Mouse (Mus musculus): Measurements from ENCODE around the gene Dock1.

The Dock1 gene

DNA sequence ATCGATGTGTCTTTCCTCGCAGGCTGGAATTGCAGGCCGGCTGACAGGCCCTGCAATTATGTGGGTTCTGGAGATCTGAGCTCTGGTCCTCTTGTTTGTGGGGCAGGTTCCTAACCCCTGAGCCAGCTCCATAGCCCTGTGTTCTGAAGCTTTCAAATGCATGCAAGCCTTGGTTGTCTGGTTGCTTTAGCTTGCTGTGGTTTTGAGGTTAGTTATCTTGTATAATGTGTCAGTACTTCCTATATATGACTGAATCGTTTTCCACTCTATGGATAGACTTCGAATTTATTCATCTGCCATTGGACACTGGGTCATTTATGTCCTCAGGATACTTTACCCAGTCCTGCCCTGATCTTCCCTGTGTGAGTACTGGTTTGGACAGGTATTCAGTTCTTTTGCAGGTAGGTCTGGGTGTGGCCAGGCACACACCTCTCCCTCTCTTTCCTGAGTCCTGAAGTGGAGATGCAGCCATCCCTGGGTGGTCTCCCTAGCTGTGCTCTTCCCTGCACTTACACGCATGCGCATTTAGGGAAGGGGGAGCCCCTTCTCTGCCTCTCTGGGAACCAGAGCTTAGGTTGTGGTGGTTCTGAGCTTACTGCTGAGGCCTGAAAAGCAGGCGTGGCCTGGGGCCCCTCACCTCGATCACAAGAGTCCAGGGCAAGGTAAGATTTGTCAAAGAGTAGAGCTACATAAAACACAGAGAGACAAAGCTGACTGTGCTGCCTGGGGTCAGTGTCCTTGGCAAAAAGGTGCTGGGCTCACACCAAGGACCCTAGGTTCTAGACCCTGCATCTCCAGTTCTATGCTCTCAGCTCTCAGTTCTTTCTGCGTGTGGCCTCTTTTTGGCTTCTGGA lies 25.9 kb downstream of the Dock1 start:
- no peak for DNase-seq

- DNase-seq = no peak
These were observed 27.0 kb downstream of the Dock1 start for GRCm38 (mm10) chr7:134697479-134697878.

GRCm38 (mm10) chr7:134698246-134698645 lies 27.8 kb downstream of the Dock1 start:
- DNase-seq = no peak

GRCm38 (mm10) chr7:134700001-134700400 lies 29.5 kb downstream of the Dock1 start:
- no peak for DNase-seq

GRCm38 (mm10) chr7:134702481-134702880 lies 32.0 kb downstream of the Dock1 start:
- DNase-seq = no peak

- peak; percentile 79 for DNase-seq
These were observed 33.2 kb downstream of the Dock1 start for GRCm38 (mm10) chr7:134703704-134704103.

- DNase-seq = no peak
These were observed 38.9 kb downstream of the Dock1 start for GRCm38 (mm10) chr7:134709226-134709853.

DNA sequence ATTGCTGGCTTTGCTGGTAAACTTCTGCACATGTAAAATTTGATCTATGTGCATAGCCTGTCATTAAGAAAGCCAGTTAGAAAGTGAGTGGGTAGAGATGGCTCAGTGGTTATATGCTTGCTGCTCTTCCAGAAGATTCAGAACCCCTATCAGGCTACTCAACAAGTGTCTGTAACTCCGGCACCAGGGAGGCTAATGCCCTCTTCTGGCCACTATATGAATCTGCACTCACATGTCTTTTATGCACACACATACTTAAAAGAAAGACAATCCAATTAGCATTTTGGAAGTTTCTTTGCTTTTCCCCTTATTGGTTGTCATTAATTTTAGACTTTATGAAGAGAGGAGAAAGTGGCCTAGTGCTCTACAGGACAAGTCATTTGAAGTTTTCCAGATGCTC lies 41.1 kb downstream of the Dock1 start:
- DNase-seq = no peak

GRCm38 (mm10) chr7:134719406-134719805 lies 49.0 kb downstream of the Dock1 start:
- no peak for DNase-seq

GRCm38 (mm10) chr7:134722361-134722760 lies 51.9 kb downstream of the Dock1 start:
- DNase-seq = no peak

DNA sequence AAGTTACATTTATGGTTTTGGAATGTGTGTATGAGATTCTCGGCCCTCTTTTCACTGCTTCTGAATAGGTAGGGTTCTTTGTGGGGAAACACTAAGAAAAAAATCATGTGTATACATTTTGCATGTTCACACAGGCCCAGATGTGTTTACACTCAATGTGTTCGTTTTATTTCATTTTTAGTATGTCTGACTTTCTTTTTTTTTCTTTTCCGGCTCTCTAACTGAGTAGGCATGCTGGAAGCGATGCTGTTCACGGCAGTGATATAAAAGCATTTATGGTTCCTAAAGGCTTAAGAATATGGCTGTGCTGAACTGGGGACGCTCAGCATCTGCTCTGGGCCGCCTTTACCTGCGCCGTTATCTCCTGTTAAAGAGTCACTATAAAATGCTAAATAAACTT lies 52.5 kb downstream of the Dock1 start:
- DNase-seq = no peak

DNA sequence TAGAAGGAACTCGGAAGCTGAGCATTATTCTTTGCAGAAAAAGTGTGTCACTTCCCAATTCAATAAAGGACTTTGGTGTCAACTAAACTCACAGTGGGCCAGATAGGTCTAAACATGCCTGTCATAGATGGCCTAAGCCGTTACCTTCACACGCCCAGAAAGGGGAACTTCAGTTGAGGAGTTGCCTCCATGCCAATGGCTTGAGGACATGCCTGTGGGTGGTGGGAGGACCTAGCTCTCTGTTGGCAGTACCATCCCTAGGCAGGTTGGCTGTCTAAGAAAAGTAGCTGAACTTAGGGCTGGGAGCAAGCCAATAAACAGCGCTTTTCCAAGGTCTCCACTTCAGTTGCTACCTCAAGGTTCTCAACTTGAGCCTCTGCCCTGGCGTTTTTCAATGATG lies 53.1 kb downstream of the Dock1 start:
- DNase-seq = no peak

DNA sequence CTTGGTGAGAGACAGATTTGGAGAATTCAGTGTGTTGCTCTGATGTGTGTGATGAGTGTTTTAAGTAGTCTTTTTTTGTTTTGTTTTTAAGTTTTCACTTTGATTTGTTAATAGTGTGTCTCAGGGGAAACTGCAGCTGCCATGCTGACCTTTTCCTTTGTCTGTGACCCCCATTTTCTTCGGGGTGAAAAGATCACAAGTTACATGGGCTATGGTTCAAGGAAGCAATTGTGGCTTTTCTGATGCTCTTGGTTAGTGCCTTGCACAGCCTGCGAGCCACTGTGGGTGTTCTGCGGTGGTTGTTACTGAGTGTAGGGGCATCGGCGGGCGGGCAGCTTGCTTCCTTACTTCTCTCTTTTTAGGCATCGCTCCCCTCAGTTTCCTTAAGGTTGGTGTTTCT lies 54.4 kb downstream of the Dock1 start:
- no peak for DNase-seq

DNA sequence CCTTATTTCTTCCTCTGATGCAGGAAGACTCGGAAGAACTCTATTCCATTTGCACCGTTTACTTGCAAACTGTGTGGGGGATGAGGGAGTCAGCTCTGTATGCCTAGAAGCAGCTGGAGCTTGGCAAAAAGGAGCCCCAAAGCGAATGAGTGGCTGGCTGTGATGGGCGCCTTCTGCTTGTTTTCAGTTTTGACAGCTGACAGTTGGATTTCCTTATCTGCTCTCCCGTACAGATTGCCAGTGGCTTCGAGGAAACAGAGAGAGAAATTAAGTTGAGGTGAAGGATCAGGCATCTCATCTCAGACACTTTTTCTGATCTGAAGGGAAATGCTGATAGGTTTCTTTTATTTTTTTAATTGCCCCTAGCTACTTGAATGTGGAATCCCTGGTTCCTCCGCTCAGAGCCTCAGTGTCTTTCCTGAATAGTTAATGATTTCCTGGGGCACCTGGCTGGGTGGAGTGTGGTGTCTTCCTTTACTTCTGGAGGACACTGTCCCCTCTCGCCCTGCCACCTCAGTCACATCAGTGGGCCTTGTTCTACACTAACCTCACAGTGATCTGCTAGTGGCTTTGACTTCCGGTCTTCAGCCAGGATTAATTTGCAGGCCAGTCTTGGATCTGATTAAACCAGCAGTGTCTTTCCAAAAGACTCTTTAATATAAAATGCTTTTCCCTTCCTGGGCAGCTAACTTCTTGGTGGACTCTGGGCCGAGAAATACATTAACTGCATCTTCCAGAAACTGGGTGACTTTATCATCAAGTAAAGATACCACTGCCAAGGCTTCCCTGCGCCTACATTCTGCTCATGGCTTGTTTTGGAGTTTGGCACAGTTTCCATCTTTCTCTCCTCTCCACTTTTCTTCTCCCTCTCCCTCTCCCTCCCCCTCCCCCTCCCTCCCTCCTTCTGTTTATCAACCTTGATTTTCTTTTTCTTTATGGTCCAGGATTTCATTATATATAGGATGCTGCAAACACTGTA lies 55.4 kb downstream of the Dock1 start:
- no peak for DNase-seq

- no peak for DNase-seq
These were observed 56.2 kb downstream of the Dock1 start for GRCm38 (mm10) chr7:134726530-134727258.

DNA sequence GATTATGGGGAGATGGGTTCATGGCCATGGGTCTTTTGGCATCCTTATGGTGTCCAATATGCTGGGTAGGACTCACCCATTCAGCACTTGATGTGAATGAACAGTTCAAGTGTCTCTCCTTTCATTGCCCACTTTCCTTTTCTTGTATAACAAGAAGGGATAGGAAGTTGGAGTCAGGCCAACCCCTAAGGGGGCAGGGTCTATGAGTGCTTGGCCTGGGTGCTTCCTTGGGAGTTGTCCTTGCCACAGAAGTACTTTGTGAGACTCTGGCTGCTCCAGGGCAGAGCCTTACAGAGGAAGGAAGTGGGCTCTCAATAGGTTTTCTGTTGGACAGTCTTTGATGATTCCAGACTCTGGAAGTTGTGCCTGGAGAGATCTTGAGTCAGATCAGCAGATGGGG lies 58.9 kb downstream of the Dock1 start:
- no peak for DNase-seq

DNA sequence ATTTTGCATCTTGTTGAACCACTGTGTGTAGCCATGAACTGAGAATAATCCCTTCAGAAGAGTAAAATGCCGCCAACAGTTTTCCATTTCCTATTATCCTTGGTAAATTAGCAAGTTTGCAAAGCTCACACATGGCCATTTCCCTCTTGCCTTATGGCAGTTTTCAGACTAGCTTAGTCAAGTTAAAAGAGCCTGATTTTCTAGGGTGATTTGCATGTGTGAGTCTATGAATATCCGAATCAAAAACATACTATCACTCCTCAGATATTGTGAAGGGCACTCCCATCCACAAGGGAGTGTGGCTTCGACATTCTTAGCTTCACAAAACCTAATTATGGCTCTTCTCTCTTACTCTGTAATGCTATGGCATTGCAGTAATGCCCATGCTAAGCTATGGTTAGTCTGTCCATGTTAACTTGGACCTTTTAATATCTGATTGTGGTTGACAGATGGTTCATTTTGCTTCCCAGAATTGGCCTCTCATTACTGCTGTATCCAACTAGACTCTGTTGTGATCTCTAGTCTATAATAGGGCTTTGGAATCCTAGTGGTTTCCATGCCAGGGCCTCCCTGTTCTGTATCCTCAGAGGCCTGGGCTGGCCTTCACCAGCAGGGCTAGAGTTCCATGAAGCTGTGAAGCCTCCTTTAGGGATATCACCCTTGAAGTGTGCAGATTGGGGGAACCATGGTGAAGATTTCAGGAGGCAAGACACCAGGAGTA lies 60.1 kb downstream of the Dock1 start:
- DNase-seq = no peak

GRCm38 (mm10) chr7:134747059-134747458 lies 76.6 kb downstream of the Dock1 start:
- no peak for DNase-seq

DNA sequence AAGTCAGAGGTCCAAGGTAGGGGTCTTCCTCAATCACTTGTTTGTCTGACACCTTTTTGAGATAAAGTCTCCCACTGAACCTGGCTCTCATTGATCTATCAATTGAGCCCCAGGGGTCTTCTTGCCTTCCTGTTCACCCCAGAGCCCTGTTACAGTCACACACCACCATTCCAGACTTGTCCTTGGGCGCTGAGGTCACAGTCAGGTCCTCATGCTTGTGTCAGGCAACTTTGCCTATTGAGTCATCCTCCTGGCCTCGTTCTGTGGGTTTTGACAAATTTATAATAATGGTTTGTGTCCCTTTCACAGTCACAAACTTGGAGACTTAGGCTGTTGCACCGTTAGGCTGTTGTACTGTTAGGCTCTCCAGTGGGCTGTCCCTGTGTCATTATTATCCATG lies 77.9 kb downstream of the Dock1 start:
- DNase-seq = no peak

DNA sequence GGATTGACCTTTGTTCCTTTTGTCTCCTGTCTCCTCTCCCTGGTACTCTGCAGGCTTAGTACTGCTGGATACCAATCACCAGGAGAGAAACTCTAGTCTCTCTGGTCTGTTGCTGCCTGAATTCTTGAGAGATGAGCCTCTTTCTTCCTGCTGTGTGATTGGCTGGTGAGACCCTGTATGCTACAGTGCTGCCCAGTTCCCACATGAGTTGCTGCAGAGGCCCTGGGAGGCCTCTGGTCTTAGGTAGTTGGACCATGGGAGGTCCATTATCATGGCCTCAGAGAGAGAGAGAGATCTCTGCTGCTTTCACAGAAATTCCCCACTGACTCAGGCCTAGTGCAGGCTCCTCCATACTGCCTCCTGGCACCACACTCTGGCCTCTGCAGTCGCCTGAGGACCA lies 79.2 kb downstream of the Dock1 start:
- peak; percentile 34 for DNase-seq

DNA sequence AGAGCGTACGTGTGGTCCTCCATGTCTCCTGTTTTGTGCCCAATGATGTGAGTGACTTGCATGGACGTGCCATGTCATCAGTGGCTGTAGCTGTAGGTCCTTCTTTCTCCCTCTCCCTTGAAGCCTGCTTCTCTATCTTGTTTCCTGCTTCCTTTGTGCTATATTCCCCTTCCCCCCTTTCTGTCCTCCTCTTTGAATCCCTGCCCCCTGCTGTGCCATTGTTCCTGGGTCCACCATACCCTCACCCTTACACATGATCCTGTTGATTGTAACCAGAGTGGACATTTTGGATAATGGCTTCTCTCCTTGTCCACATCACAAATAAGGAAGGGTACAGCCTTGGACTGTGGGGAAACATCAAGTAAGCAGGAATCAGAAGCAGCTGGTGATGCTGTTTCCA lies 81.0 kb downstream of the Dock1 start:
- no peak for DNase-seq

DNA sequence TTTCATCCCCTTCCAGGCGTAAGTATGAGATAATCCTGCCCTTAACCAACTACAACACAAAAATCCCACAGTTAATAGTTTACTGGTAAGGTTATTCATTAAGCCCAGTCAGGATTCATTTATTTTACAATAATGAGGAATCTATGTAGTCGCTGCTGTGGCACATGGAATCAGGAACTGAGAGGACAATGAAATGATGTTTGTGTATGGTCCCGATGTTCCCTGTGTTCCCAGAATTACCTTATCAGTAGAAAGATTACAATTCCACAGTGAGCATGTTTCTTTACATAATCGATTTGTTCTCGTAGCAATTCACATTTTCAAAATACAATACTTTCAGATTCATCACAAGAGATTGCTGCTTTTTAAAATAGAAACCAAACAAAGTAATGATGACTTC lies 83.0 kb downstream of the Dock1 start:
- peak; percentile 32 for DNase-seq

Data from kidney, adult 9 months (tissue).